Mouse (Mus musculus): ENCODE results near the gene Nucb2. TPM values are rescaled to one million over a fixed set of nuclear protein-coding genes. Genes with fewer than 3 reads are reported as not detected.
A peak's percentile ranks its signal among the peaks of the same experiment; 100 is the strongest.

Gene Nucb2
- total and polyA plus RNA-seq, 2 experiments from 2014 or later: 7.4 to 7.6 TPM

- ATAC-seq (ENCODE audit: insufficient read depth, low read depth) (no peak), DNase-seq (ENCODE audit: low spot score) (no peak)
- no peaks in the 10 kb centered on the region for H3K9me3 ChIP-seq (replicated peaks; ENCODE audit: control insufficient read depth, low read length)
These were observed 15.6 kb downstream of the Nucb2 start for GRCm38 (mm10) chr7:116519805-116520204.

GRCm38 (mm10) chr7:116524577-116524976 lies 20.4 kb downstream of the Nucb2 start:
- Histone ChIP-seq H3K9ac (replicated peaks; ENCODE audit: low read depth, low read length) (no peak overlapping the region), H3K27me3 (ENCODE audit: control insufficient read depth, insufficient read depth, low read length) (no peaks in the 10 kb centered on the region), H3K4me1 (ENCODE audit: control insufficient read depth, insufficient read depth) (no peaks in the 10 kb centered on the region), H3K36me3 (replicated peaks; ENCODE audit: control insufficient read depth, insufficient read depth, low read length) (peaks cover 37% of the 10 kb centered on the region), H3K4me2 (ENCODE audit: low read depth, low read length) (no peak overlapping the region), H3K4me3 (ENCODE audit: low read depth, low read length) (no peak overlapping the region), H3K27ac (ENCODE audit: low read depth) (no peak overlapping the region), H3K9me3 (replicated peaks; ENCODE audit: control insufficient read depth, low read length) (no peaks in the 10 kb centered on the region)
- DNase-seq (ENCODE audit: low spot score): no peak
- ATAC-seq (ENCODE audit: insufficient read depth, low read depth): no peak
- WGBS: 62% methylated on average over 2 of the region's 2 CpGs
- TF ChIP-seq EP300 (IDR thresholded peaks at IDR 0.05; ENCODE audit: low read depth) (no peak), CTCF (IDR thresholded peaks at IDR 0.05; ENCODE audit: low read depth) (no peak)

More at GRCm38 (mm10) chr7:116519805-116520204, 15.6 kb downstream of the Nucb2 start:
- H3K4me1 ChIP-seq (ENCODE audit: control insufficient read depth, insufficient read depth): peaks cover 9% of the 10 kb centered on the region; the same call in 1 of the 2 replicates
- no peak overlapping the region for H3K4me3 ChIP-seq (ENCODE audit: low read depth, low read length)
- H3K27ac ChIP-seq (ENCODE audit: low read depth): no peak overlapping the region
- H3K36me3 ChIP-seq (replicated peaks; ENCODE audit: control insufficient read depth, insufficient read depth, low read length): peaks cover 10% of the 10 kb centered on the region; the same call in 1 of the 2 replicates
- 67% methylated on average over 3 of the region's 3 CpGs for WGBS
- no peak for TF ChIP-seq EP300 (IDR thresholded peaks at IDR 0.05; ENCODE audit: low read depth)
- TF ChIP-seq CTCF (IDR thresholded peaks at IDR 0.05; ENCODE audit: low read depth): peak; percentile 47
- H3K9ac ChIP-seq (replicated peaks; ENCODE audit: low read depth, low read length): no peak overlapping the region
- H3K4me2 ChIP-seq (ENCODE audit: low read depth, low read length): no peak overlapping the region
- H3K27me3 ChIP-seq (ENCODE audit: control insufficient read depth, insufficient read depth, low read length): no peaks in the 10 kb centered on the region

- Histone ChIP-seq H3K4me2 (ENCODE audit: low read depth, low read length) (no peak overlapping the region), H3K4me3 (ENCODE audit: low read depth, low read length) (no peak overlapping the region), H3K36me3 (replicated peaks; ENCODE audit: control insufficient read depth, insufficient read depth, low read length) (peaks cover 35% of the 10 kb centered on the region), H3K27ac (ENCODE audit: low read depth) (no peak overlapping the region), H3K27me3 (ENCODE audit: control insufficient read depth, insufficient read depth, low read length) (no peaks in the 10 kb centered on the region), H3K4me1 (ENCODE audit: control insufficient read depth, insufficient read depth) (no peaks in the 10 kb centered on the region), H3K9me3 (replicated peaks; ENCODE audit: control insufficient read depth, low read length) (no peaks in the 10 kb centered on the region), H3K9ac (replicated peaks; ENCODE audit: low read depth, low read length) (no peak overlapping the region)
- ATAC-seq (ENCODE audit: insufficient read depth, low read depth) (no peak), DNase-seq (ENCODE audit: low spot score) (no peak)
- no peak for TF ChIP-seq CTCF (IDR thresholded peaks at IDR 0.05; ENCODE audit: low read depth)
- no peak for TF ChIP-seq EP300 (IDR thresholded peaks at IDR 0.05; ENCODE audit: low read depth)
- 64% methylated on average over 4 of the region's 4 CpGs for WGBS
These were observed 25.6 kb downstream of the Nucb2 start for GRCm38 (mm10) chr7:116529793-116530192.

- 89% methylated on average over 5 of the region's 5 CpGs for WGBS
- H3K27me3 ChIP-seq (ENCODE audit: control insufficient read depth, insufficient read depth, low read length): no peaks in the 10 kb centered on the region
- H3K4me1 ChIP-seq (ENCODE audit: control insufficient read depth, insufficient read depth): no peaks in the 10 kb centered on the region
- H3K36me3 ChIP-seq (replicated peaks; ENCODE audit: control insufficient read depth, insufficient read depth, low read length): peaks cover 35% of the 10 kb centered on the region
- no peak overlapping the region for H3K4me2 ChIP-seq (ENCODE audit: low read depth, low read length)
- DNase-seq (ENCODE audit: low spot score): no peak
- H3K4me3 ChIP-seq (ENCODE audit: low read depth, low read length): no peak overlapping the region
- no peaks in the 10 kb centered on the region for H3K9me3 ChIP-seq (replicated peaks; ENCODE audit: control insufficient read depth, low read length)
- no peak for TF ChIP-seq CTCF (IDR thresholded peaks at IDR 0.05; ENCODE audit: low read depth)
- no peak for TF ChIP-seq EP300 (IDR thresholded peaks at IDR 0.05; ENCODE audit: low read depth)
- H3K9ac ChIP-seq (replicated peaks; ENCODE audit: low read depth, low read length): no peak overlapping the region
- H3K27ac ChIP-seq (ENCODE audit: low read depth): no peak overlapping the region
- ATAC-seq (ENCODE audit: insufficient read depth, low read depth): no peak
These were observed 26.3 kb downstream of the Nucb2 start for GRCm38 (mm10) chr7:116530470-116530869.

GRCm38 (mm10) chr7:116531311-116531710 lies 27.1 kb downstream of the Nucb2 start:
- Histone ChIP-seq H3K4me1 (ENCODE audit: control insufficient read depth, insufficient read depth) (no peaks in the 10 kb centered on the region), H3K9ac (replicated peaks; ENCODE audit: low read depth, low read length) (no peak overlapping the region), H3K27me3 (ENCODE audit: control insufficient read depth, insufficient read depth, low read length) (no peaks in the 10 kb centered on the region), H3K4me2 (ENCODE audit: low read depth, low read length) (no peak overlapping the region), H3K9me3 (replicated peaks; ENCODE audit: control insufficient read depth, low read length) (no peaks in the 10 kb centered on the region), H3K4me3 (ENCODE audit: low read depth, low read length) (no peak overlapping the region), H3K36me3 (replicated peaks; ENCODE audit: control insufficient read depth, insufficient read depth, low read length) (peaks cover 35% of the 10 kb centered on the region), H3K27ac (ENCODE audit: low read depth) (no peak overlapping the region)
- ATAC-seq (ENCODE audit: insufficient read depth, low read depth) (peak; percentile 86), DNase-seq (ENCODE audit: low spot score) (peak; percentile 81)
- 74% methylated on average over 4 of the region's 4 CpGs for WGBS
- TF ChIP-seq CTCF (IDR thresholded peaks at IDR 0.05; ENCODE audit: low read depth) (peak; percentile 75), EP300 (IDR thresholded peaks at IDR 0.05; ENCODE audit: low read depth) (no peak)

- no peak for DNase-seq (ENCODE audit: low spot score)
- ATAC-seq (ENCODE audit: insufficient read depth, low read depth): no peak
- H3K4me3 ChIP-seq (ENCODE audit: low read depth, low read length): no peak overlapping the region
- no peak overlapping the region for H3K27ac ChIP-seq (ENCODE audit: low read depth)
- H3K4me2 ChIP-seq (ENCODE audit: low read depth, low read length): no peak overlapping the region
- no peaks in the 10 kb centered on the region for H3K27me3 ChIP-seq (ENCODE audit: control insufficient read depth, insufficient read depth, low read length)
- H3K9ac ChIP-seq (replicated peaks; ENCODE audit: low read depth, low read length): no peak overlapping the region
- no peaks in the 10 kb centered on the region for H3K4me1 ChIP-seq (ENCODE audit: control insufficient read depth, insufficient read depth)
- H3K9me3 ChIP-seq (replicated peaks; ENCODE audit: control insufficient read depth, low read length): 0 out of 2 replicates have a peak, but pooled peaks cover 4% of the 10 kb centered on the region
- no peaks in the 10 kb centered on the region for H3K36me3 ChIP-seq (replicated peaks; ENCODE audit: control insufficient read depth, insufficient read depth, low read length)
- TF ChIP-seq EP300 (IDR thresholded peaks at IDR 0.05; ENCODE audit: low read depth) (no peak), CTCF (IDR thresholded peaks at IDR 0.05; ENCODE audit: low read depth) (no peak)
These were observed 52.7 kb downstream of the Nucb2 start for GRCm38 (mm10) chr7:116556834-116557233.

Measured in heart, postnatal 0 days (tissue).